ENCODE assay signal across 8 mouse cellular contexts in the genomic region with DNA sequence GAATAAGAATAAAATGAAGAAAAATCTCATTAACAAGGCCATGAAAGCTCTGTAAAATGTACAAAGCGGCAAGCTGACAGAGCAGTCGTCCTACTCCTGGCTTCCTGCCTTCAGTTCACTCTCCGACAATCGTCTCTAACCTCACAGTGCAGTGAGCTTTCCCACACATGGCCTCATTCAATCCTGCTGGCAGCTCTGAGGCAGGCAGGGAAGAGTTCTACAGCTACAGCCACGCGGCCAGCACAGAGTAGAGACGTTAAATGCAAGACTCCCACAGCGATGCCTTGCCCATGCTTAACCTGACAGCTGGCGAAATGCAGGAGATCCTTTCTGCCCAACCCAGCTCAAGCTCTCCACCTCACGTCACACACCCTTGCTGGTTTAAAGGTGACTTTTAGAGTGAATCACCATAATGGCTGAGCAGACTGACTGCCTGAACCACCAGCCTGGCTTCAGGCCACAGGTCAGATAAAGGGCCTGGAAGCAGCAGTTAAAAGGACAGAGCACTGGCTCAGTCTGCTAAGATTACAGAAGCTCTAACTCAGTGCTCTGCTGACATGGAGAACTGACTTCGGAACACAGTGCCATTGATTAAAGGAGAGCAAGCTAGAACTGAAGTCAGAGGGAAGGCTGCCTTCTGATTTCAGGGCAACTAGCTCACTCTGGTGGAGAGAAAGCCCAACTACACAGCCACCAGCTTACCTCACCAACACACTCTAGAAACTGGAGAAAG. TPM values are rescaled to one million over a fixed set of nuclear protein-coding genes. Genes with fewer than 3 reads are reported as not detected.
DNase-seq lines count a peak whose midpoint lies in the region; ATAC-seq lines count a peak whose summit lies in the region.

No protein-coding gene starts in this region.

- DNase-seq in kidney, adult 11 months, result peak; percentile 28
- DNase-seq in gastrocnemius, postnatal 14 days, result peak; percentile 29
- DNase-seq in left cerebral cortex, postnatal 14 days (ENCODE audit: low spot score in 2 of 2), result peak; percentile 67 to 69
- peak; percentile 13 for DNase-seq in thymus, postnatal 14 days

- no peak overlapping the region for H3K4me3 ChIP-seq in kidney, embryonic 15.5 days (replicated peaks)
- no peak overlapping the region for H3K4me3 ChIP-seq in intestine, embryonic 15.5 days (replicated peaks)
- no peak overlapping the region for H3K4me3 ChIP-seq in midbrain, embryonic 13.5 days (replicated peaks)

- no peak overlapping the region for H3K9ac ChIP-seq in kidney, embryonic 15.5 days
- H3K9ac ChIP-seq in intestine, embryonic 15.5 days, result no peak overlapping the region
- H3K9ac ChIP-seq in midbrain, embryonic 13.5 days (replicated peaks), result 0 out of 2 replicates have a peak overlapping the region, but pooled peaks have one; percentile 19

- WGBS in kidney, embryonic 15.5 days, result 61% methylated on average over 11 of the region's 11 CpGs
- 45% methylated on average over 11 of the region's 11 CpGs for WGBS in intestine, embryonic 15.5 days
- WGBS in midbrain, embryonic 13.5 days, result 73% methylated on average over 11 of the region's 11 CpGs

- H3K4me1 ChIP-seq in kidney, embryonic 15.5 days, result peaks cover 5% of the 10 kb centered on the region; the same call in 1 of the 2 replicates
- peaks cover 6% of the 10 kb centered on the region for H3K4me1 ChIP-seq in intestine, embryonic 15.5 days (replicated peaks)
- H3K4me1 ChIP-seq in midbrain, embryonic 13.5 days (replicated peaks), result 0 out of 2 replicates have a peak, but pooled peaks cover 5% of the 10 kb centered on the region

- no peak for ATAC-seq in kidney, embryonic 15.5 days (replicated peaks; ENCODE audit: low FRiP score)
- ATAC-seq in common myeloid progenitor, adult 5-6 weeks (replicated peaks; ENCODE audit: low read depth, poor library complexity, severe bottlenecking), result peak; percentile 67
- ATAC-seq in intestine, embryonic 15.5 days, result peak; percentile 83
- ATAC-seq in midbrain, embryonic 13.5 days, result peak; percentile 83

- no peak overlapping the region for H3K27ac ChIP-seq in kidney, embryonic 15.5 days
- peak overlapping the region; percentile 28; the same call in 1 of the 2 replicates for H3K27ac ChIP-seq in intestine, embryonic 15.5 days
- H3K27ac ChIP-seq in midbrain, embryonic 13.5 days, result 0 out of 2 replicates have a peak overlapping the region, but pooled peaks have one; percentile 7

- H3K4me2 ChIP-seq in kidney, embryonic 15.5 days, result no peak overlapping the region
- peak overlapping the region; percentile 27 for H3K4me2 ChIP-seq in intestine, embryonic 15.5 days (replicated peaks)
- no peak overlapping the region for H3K4me2 ChIP-seq in midbrain, embryonic 13.5 days (replicated peaks)

- intact Hi-C loops in gastrocnemius, postnatal 14 days (cut with DNase I; ENCODE audit: low total_unique reads), result loop anchor here (5.0 to 10.0 kb wide), 2 partner anchors 33 to 841 kb away; no protein-coding TSS in a partner anchor
- intact Hi-C loops in left cerebral cortex, postnatal 14 days (cut with DNase I), result loop anchor here (5.0 kb wide), 2 partner anchors 743 to 843 kb away; no protein-coding TSS in a partner anchor

- no peaks in the 10 kb centered on the region for H3K27me3 ChIP-seq in kidney, embryonic 15.5 days
- H3K27me3 ChIP-seq in intestine, embryonic 15.5 days (replicated peaks), result no peaks in the 10 kb centered on the region
- H3K27me3 ChIP-seq in midbrain, embryonic 13.5 days, result no peaks in the 10 kb centered on the region

- no peaks in the 10 kb centered on the region for H3K9me3 ChIP-seq in kidney, embryonic 15.5 days (replicated peaks)
- H3K9me3 ChIP-seq in intestine, embryonic 15.5 days, result no peaks in the 10 kb centered on the region
- no peaks in the 10 kb centered on the region for H3K9me3 ChIP-seq in midbrain, embryonic 13.5 days

- peaks cover 13% of the 10 kb centered on the region for H3K36me3 ChIP-seq in kidney, embryonic 15.5 days
- H3K36me3 ChIP-seq in intestine, embryonic 15.5 days, result no peaks in the 10 kb centered on the region
- no peaks in the 10 kb centered on the region for H3K36me3 ChIP-seq in midbrain, embryonic 13.5 days

RNA-seq across cellular contexts. Expression of a gene that starts 25.3 kb away (rescaled TPM):
- 18.3 and 19.3 TPM in 2 replicates for polyA plus RNA-seq in kidney, embryonic 15.5 days (2015; fragmentation: Nextera tagmentation; extraction: Ambion mirVana)
- total RNA-seq in common myeloid progenitor, adult 5-6 weeks (2017), result 15.4 and 22.2 TPM in 2 replicates
- total RNA-seq in gastrocnemius, postnatal 14 days (2021), result 1 to 10 TPM; 1.4 to 2.1 TPM
- 16.8 and 18.2 TPM in 2 replicates for polyA plus RNA-seq in intestine, embryonic 15.5 days (2015; fragmentation: Nextera tagmentation; extraction: Ambion mirVana)
- total RNA-seq in left cerebral cortex, postnatal 14 days (2021), result 1 to 10 TPM; 5.3 to 7.0 TPM
- 11.9 and 12.7 TPM in 2 replicates for polyA plus RNA-seq in midbrain, embryonic 13.5 days (2015; fragmentation: Nextera tagmentation; extraction: Ambion mirVana)

RNA-seq across cellular contexts. Expression of a gene that starts 58.9 kb away (rescaled TPM):
- polyA plus RNA-seq in kidney, embryonic 15.5 days (2015; fragmentation: Nextera tagmentation; extraction: Ambion mirVana), result 9.0 and 10.1 TPM in 2 replicates
- total RNA-seq in common myeloid progenitor, adult 5-6 weeks (2017), result not detected in 2 replicates
- total RNA-seq in gastrocnemius, postnatal 14 days (2021), result 1 to 10 TPM; 1.6 to 3.3 TPM
- polyA plus RNA-seq in intestine, embryonic 15.5 days (2015; fragmentation: Nextera tagmentation; extraction: Ambion mirVana), result 0.87 and 1.1 TPM in 2 replicates
- total RNA-seq in left cerebral cortex, postnatal 14 days (2021), result 1 to 10 TPM; 1.8 to 1.9 TPM
- 0.70 and 0.98 TPM in 2 replicates for polyA plus RNA-seq in midbrain, embryonic 13.5 days (2015; fragmentation: Nextera tagmentation; extraction: Ambion mirVana)

Comparison
In these comparisons a context has a peak if more than half of its experiments do, and no peak if none do; other contexts are left out.
1. DNase-seq: peak in every context shown above with its lines; median percentile 68 in left cerebral cortex, postnatal 14 days; 29 in gastrocnemius, postnatal 14 days; 28 in kidney, adult 11 months; 13 in thymus, postnatal 14 days.